Mouse (Mus musculus): ENCODE data around the gene Cd24a. TPM values are rescaled to one million over a fixed set of nuclear protein-coding genes. Genes with fewer than 3 reads are reported as not detected.

Gene Cd24a
- polyA plus RNA-seq (2017; shearing (Covaris generic)), result 7.4 TPM

GRCm38 (mm10) chr10:43577997-43578331 is at the start of gene Cd24a:
Cd24a (plus strand) TSS chr10:43578284.

GRCm38 (mm10) chr10:43540442-43541152 is 37.5 kb upstream of the Cd24a start, which contains the start of gene 1700021F05Rik:
1700021F05Rik (minus strand) TSS chr10:43540994.

Other genes with a start within 250 kb of the Cd24a start
- 1.7 TPM for gene Bend3, start 99.5 kb upstream of the Cd24a start, polyA plus RNA-seq (2017; shearing (Covaris generic))
- gene Gm9803, start 54.2 kb upstream of the Cd24a start, polyA plus RNA-seq (2017; shearing (Covaris generic)), result 58.8 TPM
- 28.0 TPM for gene 1700021F05Rik, start 37.3 kb upstream of the Cd24a start, polyA plus RNA-seq (2017; shearing (Covaris generic))